Mouse (Mus musculus) forebrain, embryonic 13.5 days (tissue): ENCODE data around the gene Asap2. TPM values are rescaled to one million over a fixed set of nuclear protein-coding genes. Genes with fewer than 3 reads are reported as not detected.

ENCODE experiments used
- ATAC-seq: fragments of 200-750 bp; cut with Nextera tagmentation; 2 replicates; pipeline ENCODE4 v1.8.0; 2017
- H3K27ac ChIP-seq: fragments of 300-500 bp; sonication (generic); 2 replicates; pipeline ENCODE4 v1.5.1; 2015; ENCODE audit warnings: inconsistent platforms, mild to moderate bottlenecking, moderate library complexity
- H3K27me3 ChIP-seq: fragments of 300-500 bp; sonication (generic); 2 replicates; pipeline ENCODE4 v1.6.1; 2015; ENCODE audit warnings: mild to moderate bottlenecking, inconsistent platforms
- H3K36me3 ChIP-seq: fragments of 300-500 bp; sonication (generic); 2 replicates; pipeline ENCODE4 v1.6.1; 2015; ENCODE audit warnings: mild to moderate bottlenecking, inconsistent platforms; ENCODE audit not compliant: poor library complexity, severe bottlenecking
- H3K4me1 ChIP-seq: fragments of 300-500 bp; sonication (generic); 2 replicates; pipeline ENCODE4 v1.6.1; 2015; ENCODE audit warnings: inconsistent platforms
- H3K4me2 ChIP-seq: fragments of 300-500 bp; sonication (generic); 2 replicates; pipeline ENCODE4 v1.6.1; 2015; ENCODE audit warnings: inconsistent platforms, mild to moderate bottlenecking, moderate library complexity
- H3K4me3 ChIP-seq: fragments of 300-500 bp; sonication (generic); 2 replicates; pipeline ENCODE4 v1.5.1; 2015; ENCODE audit warnings: mild to moderate bottlenecking, inconsistent platforms
- H3K9ac ChIP-seq: fragments of 300-500 bp; sonication (generic); 2 replicates; pipeline ENCODE4 v1.6.1; 2015; ENCODE audit warnings: mild to moderate bottlenecking, inconsistent platforms
- H3K9me3 ChIP-seq: fragments of 300-500 bp; sonication (generic); replicated peaks from 2 replicates; pipeline ENCODE4 v1.6.1; 2016; ENCODE audit warnings: inconsistent platforms
- WGBS: fragments of 180-500 bp; shearing (Covaris S2); methylation state at CpG from one replicate; pipeline ENCODE4 v1.1.7; 2015; 5-methylcytosine and 5-hydroxymethylcytosine counted together
- polyA plus RNA-seq: library from polyadenylated mRNA; unstranded; fragments of >200 nt; fragmentation: Nextera tagmentation; extraction: Ambion mirVana; gene quantifications from 2 replicates; pipeline ENCODE4 v1.2.1, GENCODE M21; 2015

The Asap2 gene
- polyA plus RNA-seq, 1 experiment from 2014 or later, result 13.8 TPM

GRCm38 (mm10) chr12:21227076-21227980 lies 237.1 kb downstream of the Asap2 start:
- Histone ChIP-seq H3K9me3 (no peaks in the 10 kb centered on the region), H3K4me1 (peaks cover 8% of the 10 kb centered on the region), H3K27ac (peak overlapping the region; percentile 35; the same call in 1 of the 2 replicates), H3K36me3 (peaks cover 52% of the 10 kb centered on the region), H3K4me2 (no peak overlapping the region), H3K4me3 (no peak overlapping the region), H3K9ac (no peak overlapping the region), H3K27me3 (no peaks in the 10 kb centered on the region)
- 69% methylated on average over 6 of the region's 6 CpGs for WGBS
- peak; percentile 41; the same call in 1 of the 2 replicates for ATAC-seq

GRCm38 (mm10) chr12:21228650-21229049 lies 238.4 kb downstream of the Asap2 start:
- no peak overlapping the region for H3K27ac ChIP-seq
- H3K4me3 ChIP-seq, result no peak overlapping the region
- H3K4me2 ChIP-seq, result no peak overlapping the region
- peaks cover 8% of the 10 kb centered on the region for H3K4me1 ChIP-seq
- H3K9ac ChIP-seq, result no peak overlapping the region
- no peaks in the 10 kb centered on the region for H3K9me3 ChIP-seq
- H3K27me3 ChIP-seq, result no peaks in the 10 kb centered on the region
- H3K36me3 ChIP-seq, result peaks cover 53% of the 10 kb centered on the region
- no peak for ATAC-seq
- 96% methylated on average over 4 of the region's 4 CpGs for WGBS

- Histone ChIP-seq H3K4me1 (peaks cover 8% of the 10 kb centered on the region), H3K9me3 (no peaks in the 10 kb centered on the region), H3K27ac (no peak overlapping the region), H3K4me3 (no peak overlapping the region), H3K27me3 (no peaks in the 10 kb centered on the region), H3K9ac (no peak overlapping the region), H3K4me2 (no peak overlapping the region), H3K36me3 (peaks cover 53% of the 10 kb centered on the region)
- 76% methylated on average over 17 of the region's 17 CpGs for WGBS
- ATAC-seq, result no peak; the same call in 1 of the 2 replicates
These were observed 239.0 kb downstream of the Asap2 start for GRCm38 (mm10) chr12:21229076-21229918.

GRCm38 (mm10) chr12:21233727-21234126 lies 243.5 kb downstream of the Asap2 start:
- H3K36me3 ChIP-seq, result peaks cover 91% of the 10 kb centered on the region
- no peak overlapping the region for H3K9ac ChIP-seq
- H3K9me3 ChIP-seq, result no peaks in the 10 kb centered on the region
- H3K4me3 ChIP-seq, result no peak overlapping the region
- WGBS, result 93% methylated on average over 7 of the region's 7 CpGs
- H3K27me3 ChIP-seq, result no peaks in the 10 kb centered on the region
- H3K4me1 ChIP-seq, result no peaks in the 10 kb centered on the region
- H3K4me2 ChIP-seq, result no peak overlapping the region
- ATAC-seq, result no peak
- no peak overlapping the region for H3K27ac ChIP-seq

GRCm38 (mm10) chr12:21234560-21234959 lies 244.3 kb downstream of the Asap2 start:
- H3K9ac ChIP-seq, result no peak overlapping the region
- no peaks in the 10 kb centered on the region for H3K9me3 ChIP-seq
- H3K4me1 ChIP-seq, result no peaks in the 10 kb centered on the region
- WGBS, result 89% methylated on average over 2 of the region's 2 CpGs
- H3K4me3 ChIP-seq, result no peak overlapping the region
- no peak overlapping the region for H3K27ac ChIP-seq
- peaks cover 94% of the 10 kb centered on the region for H3K36me3 ChIP-seq
- H3K27me3 ChIP-seq, result no peaks in the 10 kb centered on the region
- H3K4me2 ChIP-seq, result no peak overlapping the region
- ATAC-seq, result no peak

GRCm38 (mm10) chr12:21241965-21242364 lies 251.7 kb downstream of the Asap2 start:
- Histone ChIP-seq H3K9ac (no peak overlapping the region), H3K36me3 (peaks cover 89% of the 10 kb centered on the region), H3K9me3 (no peaks in the 10 kb centered on the region), H3K4me2 (no peak overlapping the region), H3K4me1 (no peaks in the 10 kb centered on the region), H3K27ac (no peak overlapping the region), H3K27me3 (no peaks in the 10 kb centered on the region), H3K4me3 (no peak overlapping the region)
- WGBS, result 71% methylated on average over 3 of the region's 3 CpGs
- ATAC-seq, result 0 out of 2 replicates have a peak, but pooled peaks have one; percentile 27

- ATAC-seq, result no peak
- WGBS, result 96% methylated on average over 11 of the region's 11 CpGs
- no peak overlapping the region for H3K4me2 ChIP-seq
- H3K4me3 ChIP-seq, result no peak overlapping the region
- no peaks in the 10 kb centered on the region for H3K9me3 ChIP-seq
- H3K36me3 ChIP-seq, result peaks cover 89% of the 10 kb centered on the region
- H3K27me3 ChIP-seq, result no peaks in the 10 kb centered on the region
- no peak overlapping the region for H3K9ac ChIP-seq
- no peak overlapping the region for H3K27ac ChIP-seq
- H3K4me1 ChIP-seq, result no peaks in the 10 kb centered on the region
These were observed 254.2 kb downstream of the Asap2 start for GRCm38 (mm10) chr12:21244375-21244960.

- no peak overlapping the region for H3K27ac ChIP-seq
- no peaks in the 10 kb centered on the region for H3K27me3 ChIP-seq
- H3K9me3 ChIP-seq, result no peaks in the 10 kb centered on the region
- H3K4me1 ChIP-seq, result no peaks in the 10 kb centered on the region
- WGBS, result 90% methylated on average over 7 of the region's 7 CpGs
- no peak overlapping the region for H3K4me2 ChIP-seq
- H3K9ac ChIP-seq, result no peak overlapping the region
- peaks cover 97% of the 10 kb centered on the region for H3K36me3 ChIP-seq
- ATAC-seq, result no peak
- no peak overlapping the region for H3K4me3 ChIP-seq
These were observed 257.6 kb downstream of the Asap2 start for GRCm38 (mm10) chr12:21247711-21248392.

GRCm38 (mm10) chr12:21260494-21261256 lies 270.4 kb downstream of the Asap2 start:
- no peak overlapping the region for H3K4me3 ChIP-seq
- H3K9me3 ChIP-seq, result no peaks in the 10 kb centered on the region
- H3K4me1 ChIP-seq, result no peaks in the 10 kb centered on the region
- H3K27ac ChIP-seq, result no peak overlapping the region; the same call in 1 of the 2 replicates
- no peaks in the 10 kb centered on the region for H3K27me3 ChIP-seq
- ATAC-seq, result no peak
- 93% methylated on average over 6 of the region's 6 CpGs for WGBS
- peaks cover 90% of the 10 kb centered on the region for H3K36me3 ChIP-seq
- H3K9ac ChIP-seq, result no peak overlapping the region
- no peak overlapping the region for H3K4me2 ChIP-seq

- Histone ChIP-seq H3K27ac (no peak overlapping the region), H3K9ac (no peak overlapping the region), H3K4me1 (no peaks in the 10 kb centered on the region), H3K36me3 (peaks cover 90% of the 10 kb centered on the region), H3K4me2 (no peak overlapping the region), H3K27me3 (no peaks in the 10 kb centered on the region), H3K9me3 (no peaks in the 10 kb centered on the region), H3K4me3 (no peak overlapping the region)
- ATAC-seq, result no peak
- WGBS, result 84% methylated on average over 4 of the region's 4 CpGs
These were observed 271.3 kb downstream of the Asap2 start for GRCm38 (mm10) chr12:21261521-21261920.

- Histone ChIP-seq H3K4me1 (no peaks in the 10 kb centered on the region), H3K9ac (no peak overlapping the region), H3K27me3 (no peaks in the 10 kb centered on the region), H3K4me3 (no peak overlapping the region), H3K27ac (no peak overlapping the region), H3K4me2 (no peak overlapping the region), H3K36me3 (peaks cover 86% of the 10 kb centered on the region), H3K9me3 (no peaks in the 10 kb centered on the region)
- 94% methylated on average over 5 of the region's 5 CpGs for WGBS
- no peak for ATAC-seq
These were observed 273.0 kb downstream of the Asap2 start for GRCm38 (mm10) chr12:21263256-21263655.
